Mouse (Mus musculus): ENCODE data around the gene Slc6a19. TPM values are rescaled to one million over a fixed set of nuclear protein-coding genes. Genes with fewer than 3 reads are reported as not detected.

Gene Slc6a19
- polyA plus RNA-seq, 1 experiment from 2014 or later, result 0.09 TPM

DNA sequence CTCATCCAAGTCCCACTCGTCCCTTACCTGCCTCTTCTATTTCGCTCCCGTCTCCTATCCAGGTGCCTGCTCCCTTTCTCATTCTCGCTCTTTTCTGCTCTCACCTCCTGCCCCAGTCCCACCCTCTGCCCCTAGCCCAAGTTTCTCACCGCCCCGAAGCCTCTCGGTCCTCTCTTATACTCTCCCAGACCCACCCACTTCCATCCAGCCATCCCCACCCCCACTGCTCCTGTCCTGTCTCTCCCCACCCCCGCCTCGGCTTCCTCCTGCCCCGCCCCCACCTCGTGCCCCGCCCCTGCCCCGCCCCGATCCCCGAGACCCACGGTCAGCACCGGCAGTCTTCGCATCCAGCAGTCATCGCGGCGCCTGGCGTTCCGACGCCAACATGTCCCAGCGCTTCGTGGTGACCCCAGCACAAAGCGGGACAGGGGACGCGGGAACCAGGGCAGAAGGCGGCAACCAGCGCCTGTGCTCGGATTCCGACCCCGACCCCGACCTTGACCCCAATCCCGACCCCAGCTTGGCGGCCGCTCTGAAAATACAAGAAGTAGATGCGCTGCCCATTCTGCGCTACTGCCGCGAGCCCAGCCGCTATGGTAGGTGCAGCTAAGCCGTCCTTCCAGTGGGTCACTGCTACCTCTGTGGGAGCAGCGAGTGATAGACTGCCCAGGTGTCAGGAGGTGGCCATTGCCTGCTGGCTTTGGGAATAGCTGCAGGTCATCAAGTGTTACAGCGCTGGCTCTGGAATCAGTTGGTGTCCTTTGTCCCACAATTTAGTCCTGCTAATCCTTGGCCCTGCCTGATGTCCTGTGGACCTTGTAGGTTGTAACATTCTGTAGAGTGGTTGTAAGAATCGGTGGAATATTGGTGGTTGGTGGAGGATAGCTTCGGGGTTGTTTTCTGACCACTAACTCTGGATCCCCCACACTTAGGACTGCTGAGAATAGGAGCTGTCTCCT is 28.4 kb upstream of the Slc6a19 start, which contains the start of gene Slc12a7:
Gene Slc12a7, plus strand, starts transcription at position 353 of the 959 bp plus-strand sequence.
- WGBS, result 4% methylated on average over 46 of the region's 48 CpGs
- peak; percentile 66 for ATAC-seq
- no peaks in the 10 kb centered on the region for H3K36me3 ChIP-seq
- no peaks in the 10 kb centered on the region for H3K9me3 ChIP-seq
- H3K27ac ChIP-seq, result no peak within 1 kb of the TSS
- H3K9ac ChIP-seq (replicated peaks), result peak within 1 kb of the TSS; percentile 48
- H3K4me3 ChIP-seq (replicated peaks), result peak within 1 kb of the TSS; percentile 39
- H3K4me2 ChIP-seq (replicated peaks), result peak within 1 kb of the TSS; percentile 66
- peaks cover 32% of the 10 kb centered on the region for H3K27me3 ChIP-seq
- peaks cover 9% of the 10 kb centered on the region for H3K4me1 ChIP-seq (replicated peaks)

DNA sequence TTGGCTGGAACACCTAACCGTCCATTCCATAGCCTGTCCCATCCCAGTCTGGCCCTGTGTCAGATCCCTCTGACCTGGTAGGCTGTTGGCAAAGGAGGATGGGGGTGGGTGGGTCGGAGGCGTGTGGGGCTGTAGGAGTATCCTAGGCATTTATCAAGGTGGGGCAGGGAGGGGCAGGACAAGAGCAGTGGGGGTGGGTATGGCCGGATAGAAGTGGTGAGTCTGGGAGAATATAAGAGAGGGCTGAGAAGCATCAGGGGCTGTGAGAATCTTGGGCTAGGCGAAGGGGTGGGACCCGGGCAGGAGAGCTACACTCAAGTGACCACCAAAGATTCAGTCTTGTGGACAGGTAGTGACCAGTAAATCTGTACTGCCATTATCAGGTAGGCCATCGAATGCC is 27.6 kb upstream of the Slc6a19 start:
- Histone ChIP-seq H3K4me3 (replicated peaks) (peak overlapping the region; percentile 39), H3K27ac (no peak overlapping the region), H3K4me1 (replicated peaks) (peaks cover 14% of the 10 kb centered on the region), H3K9ac (replicated peaks) (no peak overlapping the region; the same call in 1 of the 2 replicates), H3K36me3 (no peaks in the 10 kb centered on the region), H3K9me3 (no peaks in the 10 kb centered on the region), H3K4me2 (replicated peaks) (peak overlapping the region; percentile 66), H3K27me3 (peaks cover 32% of the 10 kb centered on the region)
- peak; percentile 56 for ATAC-seq
- 75% methylated on average over 7 of the region's 7 CpGs for WGBS

- Histone ChIP-seq H3K27ac (no peak overlapping the region), H3K9ac (replicated peaks) (no peak overlapping the region), H3K27me3 (peaks cover 32% of the 10 kb centered on the region), H3K4me1 (replicated peaks) (peaks cover 14% of the 10 kb centered on the region), H3K36me3 (no peaks in the 10 kb centered on the region), H3K4me2 (replicated peaks) (no peak overlapping the region), H3K4me3 (replicated peaks) (no peak overlapping the region), H3K9me3 (no peaks in the 10 kb centered on the region)
- no peak for ATAC-seq
- WGBS, result 83% methylated on average over 1 of the region's 1 CpGs
These were observed 26.2 kb upstream of the Slc6a19 start for GRCm38 (mm10) chr13:73730913-73731312.

DNA sequence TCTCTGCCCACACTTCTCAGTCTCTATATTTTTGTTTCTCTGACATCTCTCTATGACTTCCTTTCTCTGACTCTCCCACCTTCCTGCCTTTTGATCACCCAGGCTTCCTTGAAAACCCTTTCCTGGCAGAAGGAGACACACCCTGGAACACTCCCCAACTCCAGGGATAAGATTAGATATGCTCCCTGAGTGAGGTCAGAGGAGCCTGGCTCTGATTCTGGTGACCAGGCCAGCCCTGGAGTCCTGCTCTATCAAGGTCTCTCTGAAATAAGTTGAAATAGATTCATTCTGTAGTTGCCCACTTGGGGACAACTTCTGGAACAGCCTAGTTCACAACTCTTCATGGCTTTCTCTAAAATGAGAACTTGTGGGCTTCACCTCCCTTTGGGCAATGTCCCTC is 24.0 kb upstream of the Slc6a19 start:
- no peak overlapping the region for H3K4me2 ChIP-seq (replicated peaks)
- peaks cover 22% of the 10 kb centered on the region for H3K27me3 ChIP-seq
- no peak for ATAC-seq
- no peak overlapping the region for H3K9ac ChIP-seq (replicated peaks)
- H3K4me3 ChIP-seq (replicated peaks), result no peak overlapping the region
- H3K4me1 ChIP-seq (replicated peaks), result peaks cover 14% of the 10 kb centered on the region
- H3K9me3 ChIP-seq, result no peaks in the 10 kb centered on the region
- H3K27ac ChIP-seq, result no peak overlapping the region
- no peaks in the 10 kb centered on the region for H3K36me3 ChIP-seq

DNA sequence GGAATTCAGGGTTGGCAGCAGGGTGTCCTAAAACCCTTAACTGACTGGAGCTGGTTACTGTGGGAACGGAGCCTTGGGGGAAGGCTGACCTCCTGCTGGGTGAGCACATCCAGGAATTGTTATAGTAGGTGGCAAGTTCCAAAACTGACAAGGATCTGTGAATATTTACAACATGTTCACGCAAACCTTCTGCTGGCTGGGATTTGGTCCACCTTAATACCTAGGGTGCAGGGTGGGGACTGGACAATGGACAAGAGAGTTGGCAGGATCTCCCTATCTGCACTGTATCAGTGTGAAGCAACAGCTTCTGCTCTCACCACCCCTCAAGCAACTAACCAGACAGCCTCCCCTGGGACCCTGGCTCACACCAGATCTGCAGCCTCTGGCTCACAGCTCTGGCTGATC is 23.0 kb upstream of the Slc6a19 start:
- H3K4me2 ChIP-seq (replicated peaks), result no peak overlapping the region
- no peak overlapping the region for H3K4me3 ChIP-seq (replicated peaks)
- no peak overlapping the region for H3K9ac ChIP-seq (replicated peaks)
- ATAC-seq, result no peak
- 7% methylated on average over 2 of the region's 2 CpGs for WGBS
- H3K36me3 ChIP-seq, result no peaks in the 10 kb centered on the region
- peaks cover 13% of the 10 kb centered on the region for H3K27me3 ChIP-seq
- peaks cover 8% of the 10 kb centered on the region; the same call in 1 of the 2 replicates for H3K4me1 ChIP-seq (replicated peaks)
- no peak overlapping the region for H3K27ac ChIP-seq
- no peaks in the 10 kb centered on the region for H3K9me3 ChIP-seq

- Histone ChIP-seq H3K4me1 (replicated peaks) (peaks cover 6% of the 10 kb centered on the region; the same call in 1 of the 2 replicates), H3K4me2 (replicated peaks) (no peak overlapping the region), H3K27ac (no peak overlapping the region), H3K27me3 (peaks cover 4% of the 10 kb centered on the region; the same call in 1 of the 2 replicates), H3K4me3 (replicated peaks) (no peak overlapping the region), H3K9ac (replicated peaks) (no peak overlapping the region), H3K9me3 (no peaks in the 10 kb centered on the region), H3K36me3 (no peaks in the 10 kb centered on the region)
- WGBS, result 86% methylated on average over 5 of the region's 5 CpGs
- no peak for ATAC-seq
These were observed 20.6 kb upstream of the Slc6a19 start for GRCm38 (mm10) chr13:73725315-73725714.

DNA sequence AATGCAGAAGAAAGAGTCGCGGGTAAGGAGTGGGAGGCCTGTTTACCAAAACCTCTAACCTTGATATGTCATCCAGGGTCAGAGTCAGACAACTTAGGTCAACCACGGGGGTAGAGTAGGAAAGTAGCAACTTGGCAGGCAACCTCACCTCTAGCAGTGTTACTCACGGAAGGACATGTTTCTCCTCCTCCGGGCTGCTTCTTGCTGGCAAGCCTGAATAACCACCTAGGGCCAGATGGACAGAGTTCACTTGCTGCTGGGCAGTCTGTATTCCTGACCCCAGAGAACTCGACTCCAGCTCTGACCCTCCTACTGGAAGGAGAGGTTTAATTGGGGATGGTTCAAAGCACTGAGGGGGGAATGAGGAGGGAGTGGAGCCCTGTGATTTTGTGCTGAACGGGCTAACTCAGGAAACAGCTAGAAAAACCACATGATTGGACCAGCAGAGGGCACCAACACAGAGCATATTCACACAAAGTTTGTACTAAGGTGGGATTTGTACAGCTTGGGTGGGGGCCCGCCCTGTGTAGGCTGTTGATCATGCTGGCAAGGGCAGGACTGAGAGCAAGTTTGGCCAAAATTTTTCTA is 18.5 kb upstream of the Slc6a19 start:
- Histone ChIP-seq H3K4me1 (replicated peaks) (peaks cover 6% of the 10 kb centered on the region; the same call in 1 of the 2 replicates), H3K27ac (no peak overlapping the region), H3K36me3 (no peaks in the 10 kb centered on the region), H3K27me3 (no peaks in the 10 kb centered on the region), H3K9me3 (no peaks in the 10 kb centered on the region), H3K4me3 (replicated peaks) (no peak overlapping the region), H3K9ac (replicated peaks) (no peak overlapping the region), H3K4me2 (replicated peaks) (no peak overlapping the region)
- 40% methylated on average over 8 of the region's 8 CpGs for WGBS
- peak; percentile 56; the same call in 1 of the 2 replicates for ATAC-seq

- no peaks in the 10 kb centered on the region for H3K27me3 ChIP-seq
- H3K4me1 ChIP-seq (replicated peaks), result no peaks in the 10 kb centered on the region
- H3K9ac ChIP-seq (replicated peaks), result no peak overlapping the region
- H3K36me3 ChIP-seq, result no peaks in the 10 kb centered on the region
- ATAC-seq, result no peak
- H3K4me2 ChIP-seq (replicated peaks), result no peak overlapping the region
- H3K4me3 ChIP-seq (replicated peaks), result no peak overlapping the region
- 84% methylated on average over 4 of the region's 4 CpGs for WGBS
- H3K27ac ChIP-seq, result no peak overlapping the region
- no peaks in the 10 kb centered on the region for H3K9me3 ChIP-seq
These were observed 15.6 kb upstream of the Slc6a19 start for GRCm38 (mm10) chr13:73720241-73720640.

- WGBS, result 1% methylated on average over 2 of the region's 2 CpGs
- Histone ChIP-seq H3K27me3 (no peaks in the 10 kb centered on the region), H3K27ac (no peak overlapping the region), H3K4me2 (replicated peaks) (no peak overlapping the region), H3K9me3 (no peaks in the 10 kb centered on the region), H3K9ac (replicated peaks) (no peak overlapping the region), H3K4me1 (replicated peaks) (no peaks in the 10 kb centered on the region), H3K36me3 (no peaks in the 10 kb centered on the region), H3K4me3 (replicated peaks) (no peak overlapping the region)
- ATAC-seq, result peak; percentile 72
These were observed 13.6 kb upstream of the Slc6a19 start for GRCm38 (mm10) chr13:73718225-73718624.

DNA sequence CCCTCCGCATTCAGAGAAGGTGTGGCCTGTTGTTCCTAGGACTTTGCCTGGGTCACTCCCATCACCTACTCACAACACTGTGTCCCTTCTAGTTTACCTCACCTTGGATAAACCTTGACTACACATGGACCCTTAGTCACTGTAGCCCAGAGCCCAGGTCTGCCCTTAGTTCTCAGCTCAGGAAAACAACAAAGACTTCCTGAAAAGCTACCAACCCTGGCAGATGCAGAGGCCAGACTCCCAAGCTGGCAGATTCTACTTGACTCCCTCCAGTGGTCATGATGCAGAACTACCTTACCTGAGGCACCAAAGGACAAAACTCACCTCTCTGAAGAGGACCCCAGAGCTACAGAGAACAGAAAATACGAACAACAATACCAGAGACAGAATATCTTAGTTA is 9.4 kb upstream of the Slc6a19 start:
- H3K27ac ChIP-seq, result no peak overlapping the region

GRCm38 (mm10) chr13:73713204-73713603 is 8.5 kb upstream of the Slc6a19 start:
- Histone ChIP-seq H3K4me3 (replicated peaks) (no peak overlapping the region), H3K9me3 (no peaks in the 10 kb centered on the region), H3K27ac (no peak overlapping the region), H3K27me3 (no peaks in the 10 kb centered on the region), H3K9ac (replicated peaks) (no peak overlapping the region), H3K4me1 (replicated peaks) (no peaks in the 10 kb centered on the region), H3K36me3 (no peaks in the 10 kb centered on the region), H3K4me2 (replicated peaks) (no peak overlapping the region)
- 83% methylated on average over 4 of the region's 4 CpGs for WGBS
- no peak for ATAC-seq

More for the DNA sequence above, 9.4 kb upstream of the Slc6a19 start:
- Histone ChIP-seq H3K36me3 (no peaks in the 10 kb centered on the region), H3K9me3 (no peaks in the 10 kb centered on the region), H3K27me3 (no peaks in the 10 kb centered on the region), H3K4me1 (replicated peaks) (no peaks in the 10 kb centered on the region), H3K4me2 (replicated peaks) (no peak overlapping the region), H3K9ac (replicated peaks) (no peak overlapping the region), H3K4me3 (replicated peaks) (no peak overlapping the region)
- WGBS, result 64% methylated on average over 2 of the region's 2 CpGs
- no peak for ATAC-seq

GRCm38 (mm10) chr13:73712228-73712627 is 7.6 kb upstream of the Slc6a19 start:
- no peaks in the 10 kb centered on the region for H3K36me3 ChIP-seq
- H3K4me2 ChIP-seq (replicated peaks), result no peak overlapping the region
- no peak overlapping the region for H3K4me3 ChIP-seq (replicated peaks)
- WGBS, result 79% methylated on average over 3 of the region's 3 CpGs
- no peaks in the 10 kb centered on the region for H3K4me1 ChIP-seq (replicated peaks)
- no peak overlapping the region for H3K9ac ChIP-seq (replicated peaks)
- no peak overlapping the region for H3K27ac ChIP-seq
- H3K27me3 ChIP-seq, result no peaks in the 10 kb centered on the region
- no peaks in the 10 kb centered on the region for H3K9me3 ChIP-seq
- ATAC-seq, result no peak

Data from midbrain, embryonic 13.5 days (tissue).